Mouse (Mus musculus) R1 (cell line): ENCODE measurements at regions not wholly inside any gene's neighbourhood (a gene's known extent, or its start where the extent isn't known, plus 50 kb on each side); places are given as distances from the start of the nearest gene placed in this dataset.

ENCODE experiments used
- DNase-seq: peaks from one replicate; pipeline ENCODE4 v3.0.0-alpha.2; 2018; ENCODE audit warnings: low read depth, low spot score

DNA sequence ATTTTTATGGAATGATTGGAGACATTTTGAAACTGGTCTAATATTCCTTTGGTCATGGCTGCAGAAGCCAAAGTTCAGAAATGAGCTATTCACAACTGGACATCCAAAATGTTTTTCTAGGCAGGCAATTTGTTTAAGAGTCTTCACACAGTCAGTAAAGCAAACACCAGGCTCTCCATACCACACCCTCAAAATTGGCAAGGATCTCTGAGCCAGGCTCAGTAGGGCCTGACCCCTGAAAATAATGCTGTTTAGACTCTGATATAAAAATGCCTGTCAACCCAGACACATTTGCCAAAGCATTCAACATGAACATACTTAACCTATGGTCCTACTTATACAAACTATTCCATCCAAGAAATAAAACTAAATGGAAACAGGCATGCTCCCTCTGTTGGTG is 121.7 kb upstream of the Nt5c1b start:
- DNase-seq, result no peak

DNA sequence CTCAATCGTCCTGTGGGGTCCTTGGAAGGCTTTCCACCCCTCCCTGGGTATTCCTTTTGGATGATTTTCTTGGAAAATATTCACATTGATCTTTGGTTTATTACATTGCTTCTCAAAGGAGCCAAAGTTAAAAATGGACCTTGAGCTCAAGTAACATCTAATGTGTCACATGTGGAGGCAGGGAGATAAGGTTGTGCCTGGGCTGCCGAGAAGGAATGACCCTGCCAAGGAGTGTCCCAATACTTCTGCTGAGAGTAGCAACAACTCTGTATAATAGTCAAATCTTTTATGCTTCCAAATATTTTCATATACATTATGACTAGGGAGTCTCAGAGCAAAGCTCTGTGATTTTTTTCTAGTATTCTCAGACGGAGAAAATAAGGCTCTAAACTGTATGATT is 113.4 kb upstream of the Nt5c1b start:
- DNase-seq, result no peak

DNA sequence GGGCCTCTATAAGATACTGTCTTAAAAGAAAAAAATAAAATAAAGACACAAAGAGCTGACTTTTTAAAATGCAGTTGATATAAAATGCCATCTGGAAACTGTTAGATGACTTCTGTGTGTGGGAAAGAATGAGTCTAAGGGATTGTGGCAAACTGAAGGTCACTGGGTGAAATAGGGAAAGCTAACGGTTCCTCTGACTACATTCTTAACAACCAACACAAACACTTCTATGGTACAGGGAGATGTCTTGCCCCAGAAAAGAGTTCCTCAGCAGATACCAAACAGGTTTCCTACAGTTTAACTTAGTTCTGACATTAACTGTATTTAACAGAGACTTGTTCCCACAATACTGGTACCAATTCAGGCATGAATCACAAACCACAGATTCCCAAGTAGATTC is 103.6 kb upstream of the Nt5c1b start:
- no peak for DNase-seq

DNA sequence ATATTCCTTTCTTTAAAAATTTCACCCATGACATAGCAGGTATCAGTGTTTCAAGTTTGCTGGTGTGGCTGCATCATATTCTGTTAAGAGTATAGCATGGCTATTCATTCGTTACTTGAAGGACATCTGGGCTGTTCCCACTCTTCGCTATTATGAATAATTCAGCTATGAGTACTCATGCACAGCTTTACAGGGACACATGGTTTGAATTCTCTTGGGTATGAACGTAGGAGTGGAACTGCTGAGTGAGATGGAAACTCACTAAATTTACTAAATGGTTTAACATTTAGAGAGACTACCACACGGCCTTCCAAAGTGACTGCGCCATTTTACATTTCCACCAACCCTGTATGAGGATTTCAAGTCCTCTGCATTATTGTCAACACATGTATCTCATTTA is 97.7 kb upstream of the Nt5c1b start:
- DNase-seq, result no peak

DNA sequence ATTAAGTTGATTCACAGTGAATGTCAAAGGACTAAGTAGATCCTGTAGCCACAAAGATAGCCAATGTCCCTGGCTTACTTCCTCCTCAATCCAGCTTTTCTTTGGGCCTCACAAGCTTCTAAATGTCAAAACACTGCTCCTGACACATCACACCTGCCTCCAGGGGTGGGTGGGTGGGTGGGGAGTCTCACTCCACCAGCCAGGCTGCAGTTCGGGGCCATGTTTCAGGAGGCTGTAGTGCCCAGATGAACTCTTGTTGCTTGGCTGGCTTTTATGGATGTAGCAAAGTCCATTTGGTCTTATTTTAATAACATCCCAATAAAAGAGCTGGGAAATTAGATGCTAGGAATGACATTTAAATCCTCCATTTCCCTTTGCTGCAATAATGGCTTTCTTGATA is 94.5 kb upstream of the Nt5c1b start:
- no peak for DNase-seq

DNA sequence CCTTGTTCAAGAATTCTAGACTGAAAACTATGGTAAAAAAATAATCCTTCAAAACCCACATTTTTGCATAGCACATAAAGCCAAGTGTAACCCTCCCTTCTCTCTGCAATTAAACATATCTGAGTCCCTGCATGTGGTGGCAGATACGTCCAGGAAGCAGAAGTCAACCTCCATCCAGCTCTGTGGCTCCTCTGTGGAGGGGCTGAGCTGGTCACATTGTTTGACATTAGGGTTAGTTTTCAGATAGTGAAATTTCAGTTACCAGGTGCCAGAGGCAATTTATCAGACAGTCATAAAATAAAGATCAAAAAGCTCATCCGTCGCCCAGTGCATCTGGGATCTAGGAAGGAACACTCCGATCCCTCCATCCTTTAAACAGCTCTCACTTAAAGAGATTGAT is 77.1 kb upstream of the Nt5c1b start:
- DNase-seq, result no peak

DNA sequence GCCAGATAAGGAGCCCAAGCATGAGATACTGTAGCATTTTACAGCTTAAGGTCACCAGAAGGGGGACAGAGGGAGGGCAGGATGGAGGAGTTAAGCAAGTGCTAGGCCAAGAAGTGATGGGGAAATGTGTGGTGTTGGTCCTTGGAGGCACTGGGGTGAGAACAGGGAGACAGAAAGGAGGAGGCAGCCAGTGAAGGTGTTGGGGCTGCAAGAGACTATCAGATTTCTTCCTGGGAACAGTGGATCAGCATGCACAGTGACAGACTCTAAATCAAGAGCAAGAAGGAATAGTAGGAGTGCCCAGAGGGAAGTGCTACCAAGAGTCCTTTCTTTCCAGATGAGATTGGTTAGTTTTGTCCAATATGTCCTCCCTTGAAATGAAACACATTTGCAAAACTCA is 63.8 kb upstream of the Nt5c1b start:
- no peak for DNase-seq
